Mouse (Mus musculus) hindbrain, postnatal 0 days (tissue): ENCODE data around the gene Pabpn1. TPM values are rescaled to one million over a fixed set of nuclear protein-coding genes. Genes with fewer than 3 reads are reported as not detected.
"Not testable (repeated sequence)": the region's sequence is repeated elsewhere in the genome, so short reads cannot be mapped to it uniquely, and the experiment has no call there.

Experiments used
- ATAC-seq: fragments of 200-750 bp; cut with Nextera tagmentation; 2 replicates; pipeline ENCODE4 v1.8.0; 2017; ENCODE audit warnings: mild to moderate bottlenecking, moderate TSS enrichment, moderate library complexity
- DNase-seq: peaks from one replicate; pipeline ENCODE4 v3.0.0-alpha.2; 2015; ENCODE audit warnings: low spot score
- H3K27ac ChIP-seq: fragments of 300-500 bp; sonication (generic); 2 replicates; pipeline ENCODE4 v1.5.1; 2014; ENCODE audit warnings: mild to moderate bottlenecking
- H3K27me3 ChIP-seq: fragments of 300-500 bp; sonication (generic); 2 replicates; pipeline ENCODE4 v1.6.1; 2014; ENCODE audit warnings: low read length, mixed read lengths; ENCODE audit not compliant: insufficient read depth
- H3K36me3 ChIP-seq: fragments of 300-500 bp; sonication (generic); 2 replicates; pipeline ENCODE4 v1.6.1; 2014; ENCODE audit warnings: low read length, mixed read lengths; ENCODE audit not compliant: insufficient read depth
- H3K4me1 ChIP-seq: fragments of 300-500 bp; sonication (generic); 2 replicates; pipeline ENCODE4 v1.6.1; 2014; ENCODE audit warnings: antibody characterized with exemption, low read length, mixed read lengths; ENCODE audit not compliant: insufficient read depth
- H3K4me2 ChIP-seq: fragments of 300-500 bp; sonication (generic); 2 replicates; pipeline ENCODE4 v1.6.1; 2014; ENCODE audit warnings: low read depth, mild to moderate bottlenecking, low read length, moderate library complexity, mixed read lengths
- H3K4me3 ChIP-seq: fragments of 300-500 bp; sonication (generic); 2 replicates; pipeline ENCODE4 v1.5.1; 2014; ENCODE audit warnings: low read length
- H3K9ac ChIP-seq: fragments of 300-500 bp; sonication (generic); replicated peaks from 2 replicates; pipeline ENCODE4 v1.6.1; 2014; ENCODE audit warnings: mild to moderate bottlenecking, low read length, moderate library complexity, mixed read lengths
- H3K9me3 ChIP-seq: fragments of 300-500 bp; sonication (generic); 2 replicates; pipeline ENCODE4 v1.6.1; 2016; ENCODE audit warnings: low read length, mixed read lengths
- CTCF ChIP-seq: IDR thresholded peaks from 2 replicates; pipeline ENCODE4 v1.5.1; 2016; ENCODE audit warnings: antibody characterized with exemption, control low read depth, low read depth
- WGBS: fragments of 180-500 bp; shearing (Covaris S2); extraction: QIAGEN DNeasy Blood & Tissue Kit; methylation state at CpG from one replicate; pipeline ENCODE4 v1.1.7; 2014; 5-methylcytosine and 5-hydroxymethylcytosine counted together
- polyA plus RNA-seq: library from polyadenylated mRNA; unstranded; fragments of >200 nt; fragmentation: Nextera tagmentation; extraction: Ambion mirVana; gene quantifications from 2 replicates; pipeline ENCODE4 v1.2.1, GENCODE M21; 2015
- total RNA-seq: library from RNA; depleted of rRNA; stranded (reverse); fragments of >200 nt; gene quantifications from 2 replicates; pipeline ENCODE4 v1.2.3, GENCODE M21; 2014; rRNA removed

The Pabpn1 gene
- total and polyA plus RNA-seq, 2 experiments from 2014 or later: 109 to 145 TPM

DNA sequence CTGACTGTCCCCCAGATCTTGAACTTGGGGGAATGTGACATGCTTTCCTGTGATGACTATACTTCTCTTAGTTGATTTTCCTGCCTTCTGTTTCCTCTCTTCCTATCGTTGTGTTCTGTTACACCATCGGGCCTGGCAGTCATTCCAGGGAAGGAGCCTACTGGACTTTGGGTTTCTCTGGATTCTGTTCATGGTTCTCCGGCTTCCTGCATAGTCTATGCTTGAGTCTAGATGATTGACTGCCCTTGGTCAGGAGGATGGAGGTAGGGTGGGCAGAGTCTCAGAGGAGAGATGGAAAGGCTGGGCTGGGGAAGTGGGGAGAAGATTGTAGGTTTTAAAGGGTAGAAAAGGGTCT is 47.9 kb downstream of the Pabpn1 start:
- Histone ChIP-seq H3K9me3 (no peaks in the 10 kb centered on the region), H3K27me3 (no peaks in the 10 kb centered on the region), H3K4me3 (no peak overlapping the region), H3K9ac (no peak overlapping the region), H3K4me2 (no peak overlapping the region), H3K36me3 (no peaks in the 10 kb centered on the region), H3K4me1 (no peaks in the 10 kb centered on the region), H3K27ac (no peak overlapping the region)
- ATAC-seq (no peak), DNase-seq (no peak)
- TF ChIP-seq CTCF: no peak
- WGBS: 86% methylated on average over 3 of the region's 3 CpGs

DNA sequence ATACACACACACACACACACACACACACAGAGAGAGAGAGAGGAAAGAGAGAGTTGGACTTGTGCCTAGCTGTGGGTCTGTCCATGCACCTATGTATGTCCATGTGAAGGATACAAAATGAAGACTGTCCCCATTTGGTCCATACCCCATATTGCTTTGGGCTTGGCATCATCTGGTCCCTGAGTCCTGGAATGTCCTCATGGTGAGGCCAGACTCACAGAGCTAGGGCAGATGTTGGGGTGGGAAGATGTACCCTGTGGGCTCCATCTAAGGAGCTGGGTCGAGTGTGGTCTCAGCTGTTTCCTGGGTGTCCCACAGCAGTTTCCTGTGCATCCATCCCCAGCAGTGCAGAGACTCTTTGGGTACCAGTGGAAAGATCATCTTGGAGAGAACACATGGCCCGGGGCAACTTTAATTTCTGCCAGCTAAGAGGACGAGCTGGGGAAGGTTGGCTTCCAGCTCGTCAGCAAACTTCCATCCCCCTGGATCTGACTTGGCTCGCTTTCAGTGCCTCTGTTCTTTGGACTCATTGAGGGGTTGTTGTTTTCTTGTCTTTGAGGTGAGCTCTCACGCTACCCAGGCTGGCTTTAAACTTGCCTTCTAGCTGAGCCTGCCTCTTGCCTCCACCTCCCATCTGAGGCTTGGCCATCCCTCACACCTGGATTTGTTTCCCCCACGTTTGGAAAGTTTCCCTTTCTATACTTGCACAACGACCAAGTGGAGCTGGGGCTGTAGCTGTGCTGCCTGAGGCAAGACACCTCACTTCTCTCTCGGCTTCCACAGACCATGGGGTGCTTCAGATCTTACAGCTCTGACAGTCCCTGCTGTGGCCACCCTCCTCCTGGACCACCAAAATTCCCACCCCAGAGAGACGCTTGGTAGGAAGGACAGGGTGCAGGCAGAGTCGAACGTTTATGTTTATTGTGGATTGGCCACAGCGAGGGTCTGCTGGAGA is 49.0 kb downstream of the Pabpn1 start:
- H3K4me3 ChIP-seq: no peak overlapping the region
- ATAC-seq (no peak), DNase-seq (no peak)
- TF ChIP-seq CTCF: no peak
- H3K4me2 ChIP-seq: no peak overlapping the region
- no peaks in the 10 kb centered on the region for H3K27me3 ChIP-seq
- H3K9ac ChIP-seq: no peak overlapping the region
- no peaks in the 10 kb centered on the region for H3K36me3 ChIP-seq
- WGBS: 58% methylated on average over 13 of the region's 13 CpGs
- H3K9me3 ChIP-seq: no peaks in the 10 kb centered on the region
- no peaks in the 10 kb centered on the region for H3K4me1 ChIP-seq
- H3K27ac ChIP-seq: no peak overlapping the region

DNA sequence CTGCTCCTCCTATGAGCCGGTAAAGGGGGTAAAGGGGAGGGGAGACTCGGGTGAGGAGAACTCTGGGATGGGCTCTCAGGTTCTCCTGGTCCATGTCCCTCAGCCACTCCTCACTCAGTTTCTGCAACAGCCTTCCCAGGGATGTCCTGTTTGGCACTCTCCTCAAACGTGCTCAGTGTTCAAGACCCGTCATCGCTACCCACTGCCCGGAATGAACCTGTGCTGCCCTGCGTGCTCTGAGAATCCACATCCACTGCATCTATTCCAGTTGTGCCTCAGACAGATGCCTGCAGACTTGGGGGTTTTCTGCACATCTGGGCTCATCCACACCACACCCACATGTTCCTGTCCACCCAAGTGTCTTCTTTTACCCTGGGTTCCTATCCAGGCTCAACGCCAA is 50.2 kb downstream of the Pabpn1 start:
- no peak overlapping the region for H3K4me3 ChIP-seq
- TF ChIP-seq CTCF: no peak
- no peaks in the 10 kb centered on the region for H3K9me3 ChIP-seq
- H3K36me3 ChIP-seq: no peaks in the 10 kb centered on the region
- WGBS: 86% methylated on average over 8 of the region's 8 CpGs
- no peak for DNase-seq
- no peaks in the 10 kb centered on the region for H3K27me3 ChIP-seq
- no peak overlapping the region for H3K9ac ChIP-seq
- no peak overlapping the region for H3K27ac ChIP-seq
- no peak for ATAC-seq
- H3K4me1 ChIP-seq: no peaks in the 10 kb centered on the region
- H3K4me2 ChIP-seq: no peak overlapping the region

DNA sequence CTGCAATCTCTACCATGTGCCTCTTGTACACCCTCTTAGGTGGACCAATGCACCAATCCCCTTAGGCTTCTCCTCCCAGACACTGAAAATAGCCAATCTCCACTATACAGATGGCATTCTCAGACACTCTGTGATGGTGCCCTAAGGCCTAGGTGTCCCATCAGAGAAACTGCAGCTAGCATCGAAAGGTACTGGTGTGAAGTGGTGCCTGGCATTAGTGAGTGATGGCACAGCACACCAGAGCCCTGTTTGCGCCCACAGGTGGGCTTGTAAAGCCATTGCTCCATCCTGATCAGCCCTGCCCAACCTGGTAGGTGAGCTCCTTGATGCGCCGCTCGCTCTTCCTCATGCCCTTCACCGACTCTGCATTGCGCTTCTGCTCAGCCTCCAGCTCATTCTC is 51.7 kb downstream of the Pabpn1 start:
- Histone ChIP-seq H3K27ac (no peak overlapping the region), H3K9me3 (no peaks in the 10 kb centered on the region), H3K36me3 (no peaks in the 10 kb centered on the region), H3K4me2 (no peak overlapping the region), H3K4me3 (no peak overlapping the region), H3K4me1 (no peaks in the 10 kb centered on the region), H3K27me3 (no peaks in the 10 kb centered on the region), H3K9ac (no peak overlapping the region)
- ATAC-seq: no peak
- DNase-seq: no peak
- TF ChIP-seq CTCF: no peak
- 92% methylated on average over 7 of the region's 7 CpGs for WGBS

DNA sequence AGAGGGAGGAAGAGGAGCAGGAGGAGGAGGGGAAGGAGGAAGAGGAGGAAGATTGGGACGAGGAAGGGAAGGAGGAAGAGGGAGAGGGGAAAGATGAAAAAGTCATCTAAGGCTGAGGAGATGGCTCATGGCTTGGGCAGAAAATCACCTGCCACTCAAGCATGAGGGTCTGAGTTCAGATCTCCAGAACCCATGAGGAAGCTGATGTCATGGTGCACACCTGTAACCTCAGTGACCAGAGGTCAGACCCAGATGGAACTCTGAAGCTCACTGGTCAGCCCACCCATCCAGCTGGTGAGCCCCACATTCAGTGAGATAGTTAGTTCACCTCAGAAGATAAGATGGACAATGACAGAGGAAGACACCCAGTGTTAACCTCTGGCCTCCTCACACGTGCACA is 52.6 kb downstream of the Pabpn1 start:
- H3K36me3 ChIP-seq: no peaks in the 10 kb centered on the region
- H3K4me1 ChIP-seq: no peaks in the 10 kb centered on the region
- no peak overlapping the region for H3K9ac ChIP-seq
- DNase-seq: no peak
- WGBS: 80% methylated on average over 2 of the region's 2 CpGs
- no peaks in the 10 kb centered on the region for H3K27me3 ChIP-seq
- H3K27ac ChIP-seq: no peak overlapping the region
- TF ChIP-seq CTCF: no peak
- no peak overlapping the region for H3K4me2 ChIP-seq
- H3K9me3 ChIP-seq: no peaks in the 10 kb centered on the region
- no peak for ATAC-seq
- H3K4me3 ChIP-seq: no peak overlapping the region

DNA sequence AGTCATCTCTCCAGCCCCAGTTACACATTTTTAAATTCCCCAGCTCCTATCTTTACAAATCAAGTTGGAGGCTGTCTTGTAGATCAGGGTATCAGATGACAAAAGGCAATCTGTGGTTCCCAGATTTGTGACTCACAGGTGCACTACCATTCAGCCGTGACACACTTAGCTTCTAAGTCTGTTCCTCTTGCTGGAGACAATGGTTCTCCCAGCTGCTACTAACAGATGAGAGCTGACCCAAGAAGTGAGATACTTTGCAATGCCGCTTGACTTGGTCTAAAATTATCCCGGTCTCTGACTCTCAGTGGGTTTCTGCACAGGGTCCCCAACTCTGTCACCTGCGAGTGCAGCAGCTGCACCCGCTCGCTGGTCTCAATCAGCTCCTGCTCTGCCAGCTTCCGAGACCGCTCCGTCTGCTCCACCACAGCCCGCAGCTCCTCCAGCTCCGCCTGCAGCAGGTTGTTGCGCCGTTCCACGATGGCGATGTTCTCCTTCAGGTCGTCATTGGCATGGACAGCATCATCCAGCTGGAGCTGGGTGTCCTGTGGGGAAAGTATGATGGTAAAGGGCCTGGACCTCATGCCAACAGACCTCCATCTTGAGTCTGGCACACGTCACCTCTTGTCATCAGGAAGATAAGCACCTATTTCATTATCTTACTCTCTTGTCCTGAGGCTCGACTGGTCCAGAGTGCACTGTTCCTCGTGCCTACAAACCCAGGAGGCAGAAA is 53.8 kb downstream of the Pabpn1 start:
- Histone ChIP-seq H3K4me2 (no peak overlapping the region), H3K9me3 (no peaks in the 10 kb centered on the region), H3K9ac (no peak overlapping the region), H3K4me3 (no peak overlapping the region), H3K4me1 (no peaks in the 10 kb centered on the region), H3K36me3 (no peaks in the 10 kb centered on the region), H3K27me3 (no peaks in the 10 kb centered on the region), H3K27ac (no peak overlapping the region)
- WGBS: 84% methylated on average over 19 of the region's 19 CpGs
- ATAC-seq: no peak
- DNase-seq: no peak
- no peak for TF ChIP-seq CTCF

DNA sequence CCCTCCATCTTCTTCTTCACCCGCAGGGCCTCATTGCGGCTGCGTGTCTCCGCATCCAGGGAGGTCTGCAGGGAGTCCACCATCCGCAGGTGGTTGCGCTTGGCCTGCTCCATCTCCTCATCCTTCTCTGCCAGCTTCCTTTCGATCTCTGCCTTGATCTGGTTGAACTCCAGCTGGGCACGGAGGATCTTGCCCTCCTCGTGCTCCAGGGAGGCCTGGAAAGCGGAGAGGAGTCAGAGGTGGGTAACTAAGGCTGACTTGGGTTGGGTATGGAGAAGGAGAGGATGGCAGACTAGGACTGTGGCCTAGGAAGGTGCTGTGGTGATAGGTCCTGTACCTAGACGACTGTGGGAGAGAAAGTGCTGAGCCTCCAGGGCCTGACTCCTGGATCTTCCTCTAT is 54.7 kb downstream of the Pabpn1 start:
- ATAC-seq, H3K4me1 ChIP-seq, H3K4me2 ChIP-seq, H3K27me3 ChIP-seq, H3K9me3 ChIP-seq, H3K27ac ChIP-seq, H3K4me3 ChIP-seq, DNase-seq, H3K9ac ChIP-seq, H3K36me3 ChIP-seq: not testable (repeated sequence)
- WGBS: 81% methylated on average over 10 of the region's 11 CpGs

Other genes starting within 250 kb of the Pabpn1 start
- 29.6 and 37.9 TPM in 2 replicates for gene 1700123O20Rik, start 206.3 kb upstream of the Pabpn1 start, total RNA-seq
- 64.1 and 67.7 TPM in 2 replicates for gene 1700123O20Rik, start 206.3 kb upstream of the Pabpn1 start, polyA plus RNA-seq
- 101 and 118 TPM in 2 replicates for gene Acin1, start 205.6 kb upstream of the Pabpn1 start, total RNA-seq
- 102 and 106 TPM in 2 replicates for gene Acin1, start 205.6 kb upstream of the Pabpn1 start, polyA plus RNA-seq
- gene Gm29776, start 193.7 kb upstream of the Pabpn1 start, total RNA-seq: 0.31 and 0.61 TPM in 2 replicates
- gene Gm29776, start 193.7 kb upstream of the Pabpn1 start, polyA plus RNA-seq: 0.26 and 0.28 TPM in 2 replicates
- not detected in 2 replicates for gene Cebpe, start 180.3 kb upstream of the Pabpn1 start, total RNA-seq
- gene Cebpe, start 180.3 kb upstream of the Pabpn1 start, polyA plus RNA-seq: not detected in 2 replicates
- 8.9 and 10.6 TPM in 2 replicates for gene Slc7a8, start 110.6 kb upstream of the Pabpn1 start, total RNA-seq
- 7.9 and 9.3 TPM in 2 replicates for gene Slc7a8, start 110.6 kb upstream of the Pabpn1 start, polyA plus RNA-seq
- not detected in 2 replicates for gene Rnf212b, start 78.4 kb upstream of the Pabpn1 start, total RNA-seq
- gene Rnf212b, start 78.4 kb upstream of the Pabpn1 start, polyA plus RNA-seq: not detected in 2 replicates
- 7.8 and 9.6 TPM in 2 replicates for gene Homez, start 21.5 kb upstream of the Pabpn1 start, total RNA-seq
- 9.0 and 9.3 TPM in 2 replicates for gene Homez, start 21.5 kb upstream of the Pabpn1 start, polyA plus RNA-seq
- gene Ppp1r3e, start 14.9 kb upstream of the Pabpn1 start, total RNA-seq: 21.3 and 26.5 TPM in 2 replicates
- gene Ppp1r3e, start 14.9 kb upstream of the Pabpn1 start, polyA plus RNA-seq: 4.0 and 5.1 TPM in 2 replicates
- gene Bcl2l2, start 9.1 kb upstream of the Pabpn1 start, total RNA-seq: 28.4 and 37.1 TPM in 2 replicates
- 4.3 and 4.6 TPM in 2 replicates for gene Bcl2l2, start 9.1 kb upstream of the Pabpn1 start, polyA plus RNA-seq
- gene Gm20521, start 9.1 kb upstream of the Pabpn1 start, total RNA-seq: 3.0 and 6.8 TPM in 2 replicates
- gene Gm20521, start 9.1 kb upstream of the Pabpn1 start, polyA plus RNA-seq: 1.3 and 1.9 TPM in 2 replicates
- gene Slc22a17, start 20.6 kb downstream of the Pabpn1 start, total RNA-seq: 605 and 606 TPM in 2 replicates
- gene Slc22a17, start 20.6 kb downstream of the Pabpn1 start, polyA plus RNA-seq: 349 and 369 TPM in 2 replicates
- gene Efs, start 33.6 kb downstream of the Pabpn1 start, total RNA-seq: 38.0 and 43.1 TPM in 2 replicates
- 12.9 and 13.8 TPM in 2 replicates for gene Efs, start 33.6 kb downstream of the Pabpn1 start, polyA plus RNA-seq
- not detected in 2 replicates for gene Il25, start 40.2 kb downstream of the Pabpn1 start, total RNA-seq
- gene Il25, start 40.2 kb downstream of the Pabpn1 start, polyA plus RNA-seq: 0.95 and 1.2 TPM in 2 replicates
- 62.6 and 74.1 TPM in 2 replicates for gene Cmtm5, start 43.8 kb downstream of the Pabpn1 start, total RNA-seq
- 44.8 and 52.1 TPM in 2 replicates for gene Cmtm5, start 43.8 kb downstream of the Pabpn1 start, polyA plus RNA-seq
- gene Myh6, start 74.4 kb downstream of the Pabpn1 start, total RNA-seq: 0.21 and 0.32 TPM in 2 replicates
- 1.1 and 1.4 TPM in 2 replicates for gene Myh6, start 74.4 kb downstream of the Pabpn1 start, polyA plus RNA-seq
- not detected in 2 replicates for gene Gm17428, start 84.4 kb downstream of the Pabpn1 start, total RNA-seq
- gene Gm17428, start 84.4 kb downstream of the Pabpn1 start, polyA plus RNA-seq: not detected in 2 replicates
- 1.3 and 2.0 TPM in 2 replicates for gene Myh7, start 102.1 kb downstream of the Pabpn1 start, total RNA-seq
- 6.5 and 8.6 TPM in 2 replicates for gene Myh7, start 102.1 kb downstream of the Pabpn1 start, polyA plus RNA-seq
- 16.6 and 25.4 TPM in 2 replicates for gene Ngdn, start 123.0 kb downstream of the Pabpn1 start, total RNA-seq
- gene Ngdn, start 123.0 kb downstream of the Pabpn1 start, polyA plus RNA-seq: 53.2 and 55.2 TPM in 2 replicates
- 10.7 and 10.9 TPM in 2 replicates for gene Zfhx2, start 199.8 kb downstream of the Pabpn1 start, total RNA-seq
- 8.1 and 8.4 TPM in 2 replicates for gene Zfhx2, start 199.8 kb downstream of the Pabpn1 start, polyA plus RNA-seq
- gene Thtpa, start 202.3 kb downstream of the Pabpn1 start, total RNA-seq: 37.7 and 44.1 TPM in 2 replicates
- 31.8 and 32.8 TPM in 2 replicates for gene Thtpa, start 202.3 kb downstream of the Pabpn1 start, polyA plus RNA-seq
- gene Ap1g2, start 214.1 kb downstream of the Pabpn1 start, total RNA-seq: 5.7 and 6.5 TPM in 2 replicates
- gene Ap1g2, start 214.1 kb downstream of the Pabpn1 start, polyA plus RNA-seq: 5.9 and 6.1 TPM in 2 replicates
- gene Jph4, start 224.4 kb downstream of the Pabpn1 start, total RNA-seq: 124 and 126 TPM in 2 replicates
- 28.3 and 29.4 TPM in 2 replicates for gene Jph4, start 224.4 kb downstream of the Pabpn1 start, polyA plus RNA-seq